Mouse (Mus musculus): ENCODE results near the gene 4930558K02Rik.

4930558K02Rik gene

DNA sequence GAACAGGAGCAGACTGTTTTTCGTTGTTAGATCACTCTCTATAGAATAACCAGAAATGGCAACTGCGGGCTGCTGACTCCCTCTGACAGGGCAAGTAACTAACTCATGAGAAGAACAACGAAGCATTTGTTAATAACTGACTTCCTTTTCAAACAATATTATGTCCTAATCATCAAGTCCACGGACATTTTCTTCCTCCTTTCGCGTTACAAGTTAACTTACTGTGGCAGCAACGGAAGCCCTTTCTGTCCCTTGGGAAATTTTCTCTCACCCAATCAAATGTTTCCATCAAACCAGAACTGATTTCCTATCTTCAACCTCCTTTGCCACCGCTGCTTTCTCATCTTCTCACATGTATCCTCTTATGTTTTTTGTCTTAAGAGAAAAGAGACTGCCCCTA is 82.2 kb downstream of the 4930558K02Rik start:
- DNase-seq: no peak

DNA sequence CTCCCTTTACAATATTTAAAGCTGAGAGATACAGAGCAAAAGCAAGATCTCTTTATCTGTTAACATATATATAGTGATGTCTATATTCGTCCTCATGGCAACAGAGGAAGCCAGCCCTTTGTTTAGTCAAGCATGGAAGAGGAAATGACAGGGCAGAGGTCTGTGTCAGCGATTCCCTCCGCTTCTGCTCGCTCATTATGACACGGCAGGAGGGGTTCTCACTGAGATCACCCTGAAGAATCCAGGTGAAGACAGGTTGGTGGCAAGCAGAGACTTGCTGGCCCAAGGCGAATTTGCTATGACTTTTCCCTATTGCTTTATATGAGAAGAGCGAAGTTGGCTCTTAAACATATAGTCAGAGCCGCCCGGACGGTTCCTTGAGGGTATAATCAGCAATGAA is 83.3 kb downstream of the 4930558K02Rik start:
- DNase-seq: no peak

DNA sequence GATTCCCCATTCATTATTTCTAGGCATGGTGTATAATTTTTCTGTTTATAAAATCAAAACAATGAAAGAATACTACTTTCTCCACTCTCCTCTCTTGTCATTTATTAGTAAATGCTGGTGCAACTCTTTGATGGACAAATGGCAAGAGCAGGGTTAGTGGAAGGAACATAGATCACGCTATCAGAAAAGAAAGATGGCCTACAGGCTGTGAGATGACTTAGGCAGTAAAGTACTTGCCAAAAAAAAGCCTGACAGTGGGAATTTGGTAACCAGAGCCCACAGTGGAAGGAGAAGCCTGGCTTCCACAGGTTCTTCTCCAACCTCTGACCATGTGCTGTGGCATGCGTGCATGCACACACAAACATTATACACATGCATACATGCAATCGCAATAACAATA is 84.4 kb downstream of the 4930558K02Rik start:
- DNase-seq: no peak

DNA sequence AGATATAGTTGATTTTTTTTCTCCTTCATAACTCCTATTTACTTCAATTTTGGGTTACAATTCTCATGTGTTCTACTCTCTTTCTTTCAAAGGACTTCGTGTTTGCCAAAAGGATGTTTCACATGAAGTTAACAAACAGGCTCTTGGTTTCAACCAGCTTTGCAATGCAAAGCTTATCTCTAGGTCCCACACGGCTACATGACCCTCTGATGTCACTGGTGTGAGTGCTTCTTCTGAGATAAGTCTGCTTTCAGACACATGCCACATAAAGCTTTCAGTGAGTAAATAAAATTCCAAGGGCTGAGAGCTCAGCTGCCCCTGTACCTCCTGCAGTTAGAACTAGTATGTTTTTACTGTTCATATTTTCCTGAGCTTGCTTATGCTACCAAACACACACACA is 84.9 kb downstream of the 4930558K02Rik start:
- DNase-seq: no peak

DNA sequence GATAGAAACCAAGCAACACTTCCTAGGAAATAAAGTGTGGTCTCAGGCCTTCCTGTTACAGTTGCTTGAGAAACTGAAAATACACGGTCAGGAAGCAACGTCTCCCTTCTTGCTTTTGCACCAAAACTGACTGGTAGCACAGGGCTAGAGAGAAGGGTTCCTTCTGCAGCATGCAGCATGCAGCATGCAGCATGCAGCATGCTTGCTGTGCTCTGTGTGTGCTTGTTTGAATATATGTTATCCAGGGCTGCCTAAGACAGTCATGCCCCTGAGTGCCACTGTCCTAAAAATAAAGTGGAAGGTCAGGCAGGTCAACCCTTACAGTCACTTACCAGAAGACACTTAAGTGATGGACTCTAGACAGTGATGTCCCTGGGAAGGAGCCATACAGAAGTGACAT is 85.3 kb downstream of the 4930558K02Rik start:
- no peak for DNase-seq

All from right cerebral cortex, postnatal 25 days (tissue).